ENCODE assay signal across 25 mouse cellular contexts in genomic region chr3:101945257-101945656, GRCm38 (mm10). TPM values are rescaled to one million over a fixed set of nuclear protein-coding genes. Genes with fewer than 3 reads are reported as not detected.
DNase-seq lines count a peak whose midpoint lies in the region; ATAC-seq and TF ChIP-seq lines count a peak whose summit lies in the region.
"Had no signal": no experiment of that assay in that cellular context is flagged by ENCODE, and none has a peak within 500 bp of the region (broad histone marks: within the 10 kb centered on the region; RNA-seq: fewer than 3 reads in every experiment).

No protein-coding gene starts in this region.

- DNase-seq in 416B (ENCODE audit: low read depth) (peak; percentile 26), Patski (ENCODE audit: low read depth, low spot score) (peak; percentile 60)
- DNase-seq in Muller cell, postnatal 12 days (ENCODE audit: inconsistent ontology term), result peak; percentile 72
- no peak for DNase-seq in frontal cortex, postnatal 10 days (ENCODE audit: low spot score in 2 of 2)
- no peak for DNase-seq in midbrain, embryonic 10.5 days (ENCODE audit: low spot score)
- DNase-seq in heart, postnatal 4 days, result no peak
- no peak for DNase-seq in right cerebral cortex, postnatal 10 days (ENCODE audit: low spot score in 2 of 2)
- DNase-seq: adrenal gland, adult 2 months; adrenal gland, adult 8-10 months; adrenal gland, postnatal 10 days; adrenal gland, postnatal 14 days; adrenal gland, postnatal 25 days; adrenal gland, postnatal 36 days; B cell, adult 2 months; cerebellum, adult 11 months; cerebellum, adult 11-12 months; cerebellum, adult 18-20 months; cerebellum, adult 2 months; cerebellum, adult 8-10 months; cerebellum, adult 9-10 months had no signal

- peak overlapping the region; percentile 47; the same call in 1 of the 2 replicates for H3K27ac ChIP-seq in bone marrow, adult 2 months (ENCODE audit: control insufficient read depth, insufficient read depth, low read depth, low read length, poor library complexity)
- no peak overlapping the region for H3K27ac ChIP-seq in midbrain, embryonic 10.5 days (replicated peaks)

- POLR2A ChIA-PET in Patski (lab: Charles Lee), result interaction anchor here (0.7 kb wide), 1 partner anchor 1979 kb away, joined by 3 read pairs; no protein-coding TSS in a partner anchor

- no peak for TF ChIP-seq POLR2A in bone marrow, adult 2 months (IDR thresholded peaks at IDR 0.05; ENCODE audit: borderline replicate concordance, control insufficient read depth, low read depth, low read length)

- H3K27me3 ChIP-seq in Patski, result no peaks in the 10 kb centered on the region
- H3K27me3 ChIP-seq in midbrain, embryonic 10.5 days (ENCODE audit: low read depth, poor library complexity, severe bottlenecking), result no peaks in the 10 kb centered on the region
- H3K27me3 ChIP-seq: CH12.LX had no signal

- TF ChIP-seq CTCF in Patski (IDR thresholded peaks at IDR 0.05), result no peak
- TF ChIP-seq CTCF in bone marrow, adult 2 months (IDR thresholded peaks at IDR 0.05; ENCODE audit: control insufficient read depth, insufficient read depth, low read length), result no peak

- no peaks in the 10 kb centered on the region for H3K9me3 ChIP-seq in midbrain, embryonic 10.5 days (replicated peaks)
- H3K9me3 ChIP-seq: G1E had no signal

- CTCF ChIA-PET in Patski (lab: Charles Lee), result interaction anchor here (0.9 to 1.8 kb wide), 2 partner anchors 12 to 31 kb away, joined by 3 to 4 read pairs; no protein-coding TSS in a partner anchor

- H3K4me3 ChIP-seq in bone marrow, adult 2 months (replicated peaks; ENCODE audit: control insufficient read depth, low read depth, low read length), result no peak overlapping the region
- no peak overlapping the region for H3K4me3 ChIP-seq in midbrain, embryonic 10.5 days

- peak; percentile 62 for ATAC-seq in Patski
- ATAC-seq: activated CD4-positive, CD25-positive, alpha-beta regulatory T cell, adult 4 months; CD4-positive, CD25-positive, alpha-beta regulatory T cell, adult 4 months had no signal

- H3K4me1 ChIP-seq in bone marrow, adult 2 months (ENCODE audit: control insufficient read depth, insufficient read depth, low read length), result peaks cover 10% of the 10 kb centered on the region
- no peaks in the 10 kb centered on the region for H3K4me1 ChIP-seq in midbrain, embryonic 10.5 days

- WGBS in bone marrow, adult 2 months, result 59% methylated on average over 5 of the region's 5 CpGs
- 82% methylated on average over 5 of the region's 5 CpGs for WGBS in midbrain, embryonic 10.5 days

- in situ Hi-C loops in Patski (cut with MboI; ENCODE audit: low pct_unique_long_range_greater_than_20kb), result no loop called here

- no peaks in the 10 kb centered on the region for H3K36me3 ChIP-seq in midbrain, embryonic 10.5 days
- H3K36me3 ChIP-seq: G1E had no signal

RNA-seq across cellular contexts. Expression of gene Slc22a15, which starts 21.0 kb away (rescaled TPM):
- 21.9 TPM for polyA plus RNA-seq in Patski (2021)
- polyA plus RNA-seq in bone marrow, adult 2 months (2011; ENCODE audit: insufficient read depth, insufficient read length, low replicate concordance, missing spikeins), result 8.2 and 19.1 TPM in 2 replicates
- 3.7 and 5.0 TPM in 2 replicates for polyA plus RNA-seq in midbrain, embryonic 10.5 days (2016; fragmentation: Nextera tagmentation; extraction: Ambion mirVana)
- 1 to 10 TPM; 8.4 to 8.8 TPM for total RNA-seq in heart, postnatal 4 days (2021)
- polyA plus RNA-seq: G1E had no signal

Comparison
In these comparisons a context has a peak if more than half of its experiments do, and no peak if none do; other contexts are left out.
1. DNase-seq: peak in 416B (single experiment), Muller cell, postnatal 12 days (single experiment) and Patski (single experiment); none in frontal cortex, postnatal 10 days (0 of 2), midbrain, embryonic 10.5 days (single experiment), heart, postnatal 4 days (single experiment) and right cerebral cortex, postnatal 10 days (0 of 2).